In the genomic region with DNA sequence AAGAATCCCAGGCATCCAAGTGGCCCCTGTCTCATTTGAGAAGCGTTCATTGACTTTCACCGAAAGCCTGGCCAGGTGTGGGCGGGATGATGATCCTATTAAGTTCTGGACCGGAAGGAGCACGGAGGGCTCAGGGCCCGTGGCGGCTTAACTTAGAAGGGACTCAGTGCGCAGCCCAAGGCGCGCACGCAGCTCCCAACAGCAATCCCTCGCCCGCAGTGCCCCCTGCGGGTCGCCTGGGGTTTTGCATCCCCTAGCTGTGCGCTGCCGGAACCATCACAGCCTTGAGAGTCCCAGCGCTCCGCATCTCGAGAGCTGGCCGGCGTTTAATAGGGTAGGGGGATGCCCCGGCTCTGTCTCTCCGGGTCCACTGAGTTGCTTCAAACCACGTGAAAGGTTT, we compare ENCODE assay signal across 7 mouse cellular contexts. TPM values are rescaled to one million over a fixed set of nuclear protein-coding genes. Genes with fewer than 3 reads are reported as not detected.
DNase-seq lines count a peak whose midpoint lies in the region; ATAC-seq and TF ChIP-seq lines count a peak whose summit lies in the region.

No protein-coding gene starts in this region.

- WGBS in bone marrow, adult 2 months, result 1% methylated on average over 25 of the region's 25 CpGs
- WGBS in embryonic facial prominence, embryonic 15.5 days, result 0% methylated on average over 25 of the region's 25 CpGs
- WGBS in heart, embryonic 10.5 days, result under 1% methylated on average over 25 of the region's 25 CpGs
- WGBS in kidney, embryonic 14.5 days, result under 1% methylated on average over 25 of the region's 25 CpGs
- 0% methylated on average over 25 of the region's 25 CpGs for WGBS in limb, embryonic 14.5 days

- no peak overlapping the region for H3K9ac ChIP-seq in embryonic facial prominence, embryonic 15.5 days
- peak overlapping the region; percentile 61; the same call in 1 of the 2 replicates for H3K9ac ChIP-seq in kidney, embryonic 14.5 days (ENCODE audit: low read depth, low read length)
- peak overlapping the region; percentile 45 for H3K9ac ChIP-seq in limb, embryonic 14.5 days (ENCODE audit: low read depth, low read length, severe bottlenecking)

- TF ChIP-seq POLR2A in bone marrow, adult 2 months (IDR thresholded peaks at IDR 0.05; ENCODE audit: borderline replicate concordance, control insufficient read depth, low read depth, low read length), result no peak
- no peak for TF ChIP-seq POLR2A in limb, embryonic 14.5 days (IDR thresholded peaks at IDR 0.05; ENCODE audit: borderline replicate concordance, extremely low read depth, insufficient read depth, insufficient read length)

- peak; percentile 89 for DNase-seq in heart, embryonic 10.5 days (ENCODE audit: low spot score)
- peak; percentile 91 for DNase-seq in limb, embryonic 14.5 days (ENCODE audit: low spot score)
- peak; percentile 42 to 65 for DNase-seq in spleen, postnatal 14 days (ENCODE audit: low spot score in 2 of 2)

- H3K9me3 ChIP-seq in embryonic facial prominence, embryonic 15.5 days (replicated peaks), result no peaks in the 10 kb centered on the region
- no peaks in the 10 kb centered on the region for H3K9me3 ChIP-seq in heart, embryonic 10.5 days
- no peaks in the 10 kb centered on the region for H3K9me3 ChIP-seq in kidney, embryonic 14.5 days (ENCODE audit: control insufficient read depth, low read length)
- no peaks in the 10 kb centered on the region for H3K9me3 ChIP-seq in limb, embryonic 14.5 days (ENCODE audit: control insufficient read depth, low read length)

- no peak overlapping the region for H3K4me3 ChIP-seq in bone marrow, adult 2 months (replicated peaks; ENCODE audit: control insufficient read depth, low read depth, low read length)
- peak overlapping the region; percentile 51 for H3K4me3 ChIP-seq in embryonic facial prominence, embryonic 15.5 days (replicated peaks)
- peak overlapping the region; percentile 59 for H3K4me3 ChIP-seq in heart, embryonic 10.5 days
- peak overlapping the region; percentile 50 for H3K4me3 ChIP-seq in kidney, embryonic 14.5 days (ENCODE audit: low read length)
- H3K4me3 ChIP-seq in limb, embryonic 14.5 days (replicated peaks; ENCODE audit: low read length), result peak overlapping the region; percentile 47

- no peaks in the 10 kb centered on the region for H3K36me3 ChIP-seq in embryonic facial prominence, embryonic 15.5 days
- H3K36me3 ChIP-seq in heart, embryonic 10.5 days, result no peaks in the 10 kb centered on the region
- no peaks in the 10 kb centered on the region for H3K36me3 ChIP-seq in kidney, embryonic 14.5 days (ENCODE audit: control insufficient read depth, insufficient read depth, low read length)
- H3K36me3 ChIP-seq in limb, embryonic 14.5 days (ENCODE audit: control insufficient read depth, insufficient read depth, low read length), result no peaks in the 10 kb centered on the region

- peak; percentile 59 for TF ChIP-seq CTCF in bone marrow, adult 2 months (IDR thresholded peaks at IDR 0.05; ENCODE audit: control insufficient read depth, insufficient read depth, low read length)

- H3K4me2 ChIP-seq in embryonic facial prominence, embryonic 15.5 days (replicated peaks), result peak overlapping the region; percentile 88
- H3K4me2 ChIP-seq in kidney, embryonic 14.5 days (replicated peaks; ENCODE audit: low read depth, low read length), result peak overlapping the region; percentile 82
- peak overlapping the region; percentile 85 for H3K4me2 ChIP-seq in limb, embryonic 14.5 days (replicated peaks; ENCODE audit: low read depth, low read length, severe bottlenecking)

- peaks cover 56% of the 10 kb centered on the region for H3K27me3 ChIP-seq in embryonic facial prominence, embryonic 15.5 days
- H3K27me3 ChIP-seq in heart, embryonic 10.5 days (ENCODE audit: insufficient read depth, poor library complexity, severe bottlenecking), result peaks cover 100% of the 10 kb centered on the region
- peaks cover 30% of the 10 kb centered on the region for H3K27me3 ChIP-seq in kidney, embryonic 14.5 days (ENCODE audit: control insufficient read depth, insufficient read depth, low read length)
- peaks cover 63% of the 10 kb centered on the region for H3K27me3 ChIP-seq in limb, embryonic 14.5 days (ENCODE audit: control insufficient read depth, insufficient read depth, low read length)

- no peak for ATAC-seq in embryonic facial prominence, embryonic 15.5 days (ENCODE audit: insufficient number of reproducible peaks, low FRiP score, low TSS enrichment, low read depth)
- ATAC-seq in kidney, embryonic 14.5 days (ENCODE audit: low FRiP score, low TSS enrichment), result peak; percentile 37; the same call in 1 of the 2 replicates
- peak; percentile 32; the same call in 1 of the 2 replicates for ATAC-seq in limb, embryonic 14.5 days (ENCODE audit: low FRiP score, low read depth)
- ATAC-seq in monocyte, adult 5-6 weeks (replicated peaks; ENCODE audit: insufficient number of reproducible peaks, low FRiP score, low TSS enrichment, poor library complexity, severe bottlenecking), result peak; percentile 37; the same call in 1 of the 2 replicates

- H3K4me1 ChIP-seq in bone marrow, adult 2 months (ENCODE audit: control insufficient read depth, insufficient read depth, low read length), result no peaks in the 10 kb centered on the region; the same call in 1 of the 2 replicates
- H3K4me1 ChIP-seq in embryonic facial prominence, embryonic 15.5 days, result peaks cover 65% of the 10 kb centered on the region
- H3K4me1 ChIP-seq in heart, embryonic 10.5 days, result peaks cover 54% of the 10 kb centered on the region
- peaks cover 31% of the 10 kb centered on the region; the same call in 1 of the 2 replicates for H3K4me1 ChIP-seq in kidney, embryonic 14.5 days (ENCODE audit: control insufficient read depth, insufficient read depth, low read length)
- peaks cover 53% of the 10 kb centered on the region for H3K4me1 ChIP-seq in limb, embryonic 14.5 days (ENCODE audit: control insufficient read depth, insufficient read depth, low read length)

- no peak overlapping the region; the same call in 1 of the 2 replicates for H3K27ac ChIP-seq in bone marrow, adult 2 months (ENCODE audit: control insufficient read depth, insufficient read depth, low read depth, low read length, poor library complexity)
- H3K27ac ChIP-seq in embryonic facial prominence, embryonic 15.5 days (replicated peaks), result no peak overlapping the region
- no peak overlapping the region for H3K27ac ChIP-seq in heart, embryonic 10.5 days
- no peak overlapping the region for H3K27ac ChIP-seq in kidney, embryonic 14.5 days (ENCODE audit: low read depth, low read length)
- H3K27ac ChIP-seq in limb, embryonic 14.5 days (replicated peaks; ENCODE audit: low read depth, low read length), result no peak overlapping the region

RNA-seq across cellular contexts. Expression of a gene that starts 1.4 kb away (rescaled TPM):
- 1.0 TPM in 1 of 2 replicates, not detected in the other for polyA plus RNA-seq in bone marrow, adult 2 months (2011; ENCODE audit: insufficient read depth, insufficient read length, low replicate concordance, missing spikeins)
- 48.1 and 48.8 TPM in 2 replicates for polyA plus RNA-seq in embryonic facial prominence, embryonic 15.5 days (2015; fragmentation: Nextera tagmentation; extraction: Ambion mirVana)
- polyA plus RNA-seq in heart, embryonic 10.5 days (2016; fragmentation: Nextera tagmentation; extraction: Ambion mirVana), result 4.5 and 9.9 TPM in 2 replicates
- 16.8 and 23.4 TPM in 2 replicates for polyA plus RNA-seq in kidney, embryonic 14.5 days (2014; fragmentation: Nextera tagmentation; extraction: Ambion mirVana)
- polyA plus RNA-seq in limb, embryonic 14.5 days (2012; rRNA removed), result 52.7 and 74.9 TPM in 2 replicates
- polyA plus RNA-seq in limb, embryonic 14.5 days (2014; fragmentation: Nextera tagmentation; extraction: Ambion mirVana), result 30.4 and 32.3 TPM in 2 replicates
- total RNA-seq in monocyte, adult 5-6 weeks (2017), result 0.21 to 1.3 TPM (median 0.58 TPM) in 3 replicates
